Mouse (Mus musculus) heart, embryonic 11.5 days (tissue): ENCODE data around the gene Ror1. TPM values are rescaled to one million over a fixed set of nuclear protein-coding genes. Genes with fewer than 3 reads are reported as not detected.

Source experiments
- ATAC-seq: fragments of 200-750 bp; cut with Nextera tagmentation; replicated peaks from 2 replicates; pipeline ENCODE4 v1.8.0; 2017; ENCODE audit warnings: moderate library complexity; ENCODE audit not compliant: insufficient number of reproducible peaks, low FRiP score, low TSS enrichment
- H3K27ac ChIP-seq: fragments of 300-500 bp; sonication (generic); 2 replicates; pipeline ENCODE4 v1.5.1; 2014; ENCODE audit warnings: mild to moderate bottlenecking, low read depth, low read length
- H3K27me3 ChIP-seq: fragments of 300-500 bp; sonication (generic); 2 replicates; pipeline ENCODE4 v1.6.1; 2014; ENCODE audit warnings: mild to moderate bottlenecking, low read length, mixed read lengths; ENCODE audit not compliant: control insufficient read depth, insufficient read depth
- H3K36me3 ChIP-seq: fragments of 300-500 bp; sonication (generic); 2 replicates; pipeline ENCODE4 v1.6.1; 2014; ENCODE audit warnings: mild to moderate bottlenecking, low read length, moderate library complexity, mixed read lengths; ENCODE audit not compliant: control insufficient read depth, insufficient read depth
- H3K4me1 ChIP-seq: fragments of 300-500 bp; sonication (generic); 2 replicates; pipeline ENCODE4 v1.6.1; 2014; ENCODE audit warnings: low read length; ENCODE audit not compliant: control insufficient read depth, insufficient read depth
- H3K4me2 ChIP-seq: fragments of 300-500 bp; sonication (generic); 2 replicates; pipeline ENCODE4 v1.6.1; 2014; ENCODE audit warnings: mild to moderate bottlenecking, moderate library complexity
- H3K4me3 ChIP-seq: fragments of 300-500 bp; sonication (generic); 2 replicates; pipeline ENCODE4 v1.5.1; 2014; ENCODE audit warnings: low read depth, low read length
- H3K9ac ChIP-seq: fragments of 300-500 bp; sonication (generic); 2 replicates; pipeline ENCODE4 v1.6.1; 2014; ENCODE audit warnings: mild to moderate bottlenecking, low read depth, low read length, moderate library complexity
- H3K9me3 ChIP-seq: fragments of 300-500 bp; sonication (generic); replicated peaks from 2 replicates; pipeline ENCODE4 v1.6.1; 2016; ENCODE audit warnings: low read length; ENCODE audit not compliant: control insufficient read depth
- WGBS: fragments of 180-500 bp; shearing (Covaris S2); extraction: QIAGEN DNeasy Blood & Tissue Kit; methylation state at CpG from one replicate; pipeline ENCODE4 v1.1.7; 2014; ENCODE audit not compliant: insufficient replicate concordance; 5-methylcytosine and 5-hydroxymethylcytosine counted together
- polyA plus RNA-seq: library from polyadenylated mRNA; unstranded; fragments of >200 nt; fragmentation: Nextera tagmentation; extraction: Ambion mirVana; gene quantifications from 2 replicates; pipeline ENCODE4 v1.2.1, GENCODE M21; 2014

The Ror1 gene
- polyA plus RNA-seq, 1 experiment from 2014 or later = 7.3 TPM

DNA sequence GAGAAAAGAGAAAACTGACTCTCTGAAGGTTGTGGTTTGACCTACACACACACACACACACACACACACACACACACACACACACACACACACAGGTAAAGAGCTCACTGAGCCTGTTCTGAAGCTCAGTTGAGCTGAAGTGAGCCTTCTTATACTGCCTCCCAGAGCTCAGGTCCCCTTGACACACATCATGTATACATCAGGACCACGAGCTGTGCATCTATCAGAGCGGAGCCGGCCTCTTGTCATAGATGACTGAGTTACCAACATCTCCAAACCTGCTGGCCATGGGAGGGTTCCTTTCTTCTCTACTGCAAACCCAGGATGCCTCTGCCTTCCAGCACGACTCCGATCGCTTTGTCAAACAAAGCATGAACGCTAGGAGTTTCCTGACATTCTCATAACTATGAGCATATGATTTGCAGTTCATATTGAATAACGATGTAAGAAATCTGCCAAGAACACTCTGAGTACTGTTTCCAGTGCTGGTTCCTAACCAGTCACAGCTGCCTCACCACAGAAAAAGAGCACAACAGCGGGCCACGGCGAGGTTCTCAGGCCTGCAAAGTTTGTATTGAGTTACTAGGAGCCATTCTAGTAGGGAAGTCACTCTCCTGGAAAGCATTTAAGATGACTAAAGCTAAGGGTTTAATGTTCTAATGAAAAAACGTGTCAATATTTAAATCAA lies 297.9 kb downstream of the Ror1 start:
- Histone ChIP-seq H3K4me2 (no peak overlapping the region), H3K4me1 (no peaks in the 10 kb centered on the region), H3K4me3 (no peak overlapping the region), H3K36me3 (no peaks in the 10 kb centered on the region), H3K27me3 (no peaks in the 10 kb centered on the region), H3K27ac (no peak overlapping the region), H3K9ac (no peak overlapping the region), H3K9me3 (no peaks in the 10 kb centered on the region)
- WGBS = 78% methylated on average over 12 of the region's 12 CpGs
- no peak for ATAC-seq

GRCm38 (mm10) chr4:100395407-100395806 lies 299.8 kb downstream of the Ror1 start:
- Histone ChIP-seq H3K4me1 (no peaks in the 10 kb centered on the region), H3K27ac (no peak overlapping the region), H3K36me3 (no peaks in the 10 kb centered on the region), H3K9me3 (no peaks in the 10 kb centered on the region), H3K4me3 (no peak overlapping the region), H3K27me3 (no peaks in the 10 kb centered on the region), H3K9ac (no peak overlapping the region), H3K4me2 (no peak overlapping the region)
- ATAC-seq = no peak
- WGBS = 85% methylated on average over 4 of the region's 4 CpGs

DNA sequence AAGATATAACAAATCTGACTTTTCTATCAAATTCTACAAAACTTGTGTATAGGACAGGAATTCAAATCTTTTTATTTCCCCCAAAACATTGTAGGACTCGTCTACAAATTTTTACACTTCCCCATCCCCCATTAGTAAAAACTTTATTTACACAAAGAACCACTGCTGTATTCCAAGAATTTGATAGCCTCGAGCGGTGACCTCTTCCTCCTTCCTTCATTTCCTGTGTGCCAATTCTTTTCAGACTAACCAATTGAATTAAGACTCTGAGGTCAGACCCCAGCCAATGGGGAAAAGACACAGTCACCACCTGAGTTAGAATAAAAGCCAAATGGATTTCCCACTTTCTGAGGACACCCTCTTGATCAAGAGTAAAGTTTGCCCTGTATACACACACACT lies 302.5 kb downstream of the Ror1 start:
- Histone ChIP-seq H3K36me3 (no peaks in the 10 kb centered on the region), H3K9me3 (no peaks in the 10 kb centered on the region), H3K27me3 (no peaks in the 10 kb centered on the region), H3K4me2 (no peak overlapping the region), H3K9ac (no peak overlapping the region), H3K4me1 (no peaks in the 10 kb centered on the region), H3K4me3 (no peak overlapping the region), H3K27ac (no peak overlapping the region)
- 60% methylated on average over 3 of the region's 3 CpGs for WGBS
- no peak for ATAC-seq

- Histone ChIP-seq H3K4me2 (no peak overlapping the region), H3K4me3 (no peak overlapping the region), H3K27ac (no peak overlapping the region), H3K4me1 (no peaks in the 10 kb centered on the region), H3K27me3 (no peaks in the 10 kb centered on the region), H3K9ac (no peak overlapping the region), H3K36me3 (no peaks in the 10 kb centered on the region), H3K9me3 (no peaks in the 10 kb centered on the region)
- no peak for ATAC-seq
- 48% methylated on average over 3 of the region's 3 CpGs for WGBS
These were observed 305.5 kb downstream of the Ror1 start for GRCm38 (mm10) chr4:100401078-100401477.

DNA sequence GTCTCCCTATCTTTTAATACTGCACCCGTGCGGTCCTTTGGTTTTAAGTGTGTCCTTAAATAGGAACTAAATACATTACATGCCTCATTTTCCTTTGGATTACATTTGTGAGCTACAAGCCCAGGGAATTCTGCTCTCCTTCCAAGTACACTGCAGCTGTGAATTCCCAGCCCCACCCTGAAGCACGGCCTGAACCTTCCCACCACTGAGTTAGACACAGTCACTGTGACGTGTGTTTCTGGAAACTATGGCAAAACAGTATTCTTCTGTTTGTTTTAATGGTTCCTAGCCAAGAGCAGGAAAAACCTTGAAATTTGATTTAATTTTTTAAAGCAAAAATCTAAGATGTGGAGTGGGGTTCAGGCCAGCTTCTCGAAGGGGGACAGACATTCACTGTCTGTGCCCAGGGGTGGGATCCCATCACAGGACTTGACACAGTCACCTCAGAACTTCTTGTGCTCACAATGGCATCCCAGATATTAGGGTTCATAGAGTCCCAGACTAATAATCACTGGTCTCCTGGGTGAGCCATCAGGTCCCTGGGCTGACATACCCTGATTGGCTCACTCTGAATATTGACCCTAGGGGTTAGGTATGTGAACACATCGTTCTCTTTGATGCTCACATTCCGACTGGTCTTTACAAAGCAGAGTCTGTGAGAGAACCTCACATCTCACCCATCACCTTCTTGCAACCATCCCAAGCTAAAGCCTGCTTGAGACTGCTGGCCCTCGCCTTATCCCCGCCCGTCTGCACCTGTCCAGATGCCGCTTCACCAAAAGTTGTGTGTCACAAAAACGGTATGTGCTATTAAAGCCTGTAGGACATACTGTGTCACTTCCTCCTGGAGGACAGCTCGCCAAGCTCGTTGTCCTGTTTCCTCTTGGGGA lies 306.2 kb downstream of the Ror1 start:
- H3K4me1 ChIP-seq = no peaks in the 10 kb centered on the region
- H3K4me3 ChIP-seq = no peak overlapping the region
- H3K9me3 ChIP-seq = no peaks in the 10 kb centered on the region
- H3K4me2 ChIP-seq = no peak overlapping the region
- H3K27me3 ChIP-seq = peaks cover 6% of the 10 kb centered on the region
- no peak overlapping the region for H3K9ac ChIP-seq
- H3K27ac ChIP-seq = no peak overlapping the region
- 74% methylated on average over 14 of the region's 14 CpGs for WGBS
- H3K36me3 ChIP-seq = no peaks in the 10 kb centered on the region
- ATAC-seq = no peak

GRCm38 (mm10) chr4:100407261-100407874 lies 311.8 kb downstream of the Ror1 start:
- Histone ChIP-seq H3K27ac (no peak overlapping the region), H3K36me3 (no peaks in the 10 kb centered on the region), H3K4me1 (no peaks in the 10 kb centered on the region; the same call in 1 of the 2 replicates), H3K4me3 (no peak overlapping the region), H3K9me3 (no peaks in the 10 kb centered on the region), H3K4me2 (no peak overlapping the region; the same call in 1 of the 2 replicates), H3K9ac (no peak overlapping the region), H3K27me3 (peaks cover 6% of the 10 kb centered on the region)
- ATAC-seq = no peak
- WGBS = 36% methylated on average over 9 of the region's 9 CpGs

- ATAC-seq = no peak
- Histone ChIP-seq H3K27me3 (peaks cover 6% of the 10 kb centered on the region), H3K4me3 (no peak overlapping the region), H3K4me1 (no peaks in the 10 kb centered on the region; the same call in 1 of the 2 replicates), H3K36me3 (no peaks in the 10 kb centered on the region), H3K4me2 (no peak overlapping the region), H3K27ac (no peak overlapping the region), H3K9me3 (no peaks in the 10 kb centered on the region), H3K9ac (no peak overlapping the region)
- 39% methylated on average over 8 of the region's 8 CpGs for WGBS
These were observed 313.9 kb downstream of the Ror1 start for GRCm38 (mm10) chr4:100409521-100409920.

DNA sequence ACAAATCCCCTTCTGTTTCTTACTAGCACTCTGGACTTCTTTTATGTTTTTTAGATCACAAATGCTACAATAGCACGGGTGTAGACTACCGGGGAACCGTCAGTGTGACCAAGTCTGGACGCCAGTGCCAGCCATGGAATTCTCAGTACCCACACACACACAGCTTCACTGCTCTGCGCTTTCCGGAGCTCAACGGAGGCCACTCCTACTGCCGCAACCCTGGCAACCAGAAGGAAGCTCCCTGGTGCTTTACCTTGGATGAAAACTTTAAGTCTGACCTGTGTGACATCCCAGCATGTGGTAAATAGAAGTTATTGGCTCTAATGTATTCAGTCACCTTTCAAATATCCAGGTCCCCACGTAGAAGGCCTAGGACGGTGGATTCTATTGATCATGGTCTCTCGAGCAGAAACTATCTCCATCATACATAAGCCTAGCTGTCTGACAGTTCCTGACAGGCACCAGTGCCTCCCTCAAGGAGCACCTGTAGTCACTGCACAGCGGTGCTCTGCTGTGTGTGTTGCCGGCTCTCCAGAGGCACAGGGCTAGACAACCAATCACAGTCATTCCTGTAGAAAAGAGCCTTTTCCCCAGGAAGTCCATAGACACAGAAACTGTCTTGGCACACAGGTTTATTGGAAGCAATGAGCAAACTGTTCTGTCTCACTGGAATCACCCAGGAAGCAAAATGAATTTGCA lies 316.4 kb downstream of the Ror1 start:
- H3K36me3 ChIP-seq = no peaks in the 10 kb centered on the region
- WGBS = 63% methylated on average over 13 of the region's 13 CpGs
- H3K4me1 ChIP-seq = no peaks in the 10 kb centered on the region; the same call in 1 of the 2 replicates
- H3K27ac ChIP-seq = no peak overlapping the region
- ATAC-seq = no peak
- no peak overlapping the region for H3K4me2 ChIP-seq
- H3K27me3 ChIP-seq = no peaks in the 10 kb centered on the region
- no peak overlapping the region for H3K4me3 ChIP-seq
- H3K9me3 ChIP-seq = no peaks in the 10 kb centered on the region
- H3K9ac ChIP-seq = no peak overlapping the region
